Comparison of ENCODE assay signal across 7 mouse cellular contexts in the genomic region with DNA sequence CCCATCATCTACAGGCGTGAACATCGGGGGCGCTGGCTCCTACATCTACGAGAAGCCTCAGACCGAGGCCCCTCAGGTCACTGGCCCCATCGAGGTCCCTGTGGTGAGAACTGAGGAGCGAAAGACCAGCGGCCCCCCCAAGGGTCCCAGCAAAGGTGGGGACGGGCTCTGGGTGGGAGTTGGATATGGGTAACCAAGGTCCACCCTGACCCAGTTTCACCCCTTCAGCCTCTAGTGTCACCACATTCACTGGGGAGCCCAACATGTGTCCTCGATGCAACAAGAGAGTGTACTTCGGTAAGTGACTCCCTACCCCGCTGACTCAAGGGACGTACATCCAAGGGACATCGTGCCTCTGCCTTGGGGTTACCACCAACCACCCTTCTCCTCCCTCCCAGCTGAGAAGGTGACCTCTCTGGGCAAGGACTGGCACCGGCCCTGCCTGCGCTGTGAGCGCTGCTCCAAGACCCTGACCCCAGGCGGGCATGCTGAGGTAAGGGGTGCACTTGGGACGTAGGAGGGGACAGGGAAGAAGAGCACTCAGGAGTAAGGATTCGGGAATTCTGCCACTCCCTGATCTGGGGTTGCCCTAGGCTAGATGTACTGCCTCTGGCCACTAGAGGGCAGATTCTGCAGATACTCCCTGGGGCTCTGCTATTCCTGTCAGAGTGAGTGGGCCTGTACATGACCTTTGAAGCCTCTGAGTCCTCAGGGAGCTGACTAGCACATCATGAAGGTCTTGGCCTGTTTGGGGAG. TPM values are rescaled to one million over a fixed set of nuclear protein-coding genes. Genes with fewer than 3 reads are reported as not detected.
DNase-seq lines count a peak whose midpoint lies in the region; TF ChIP-seq lines count a peak whose summit lies in the region.

No protein-coding gene starts in this region.

- H3K27ac ChIP-seq in left cerebral cortex, adult 2 months, result no peak overlapping the region
- no peak overlapping the region for H3K27ac ChIP-seq in hindbrain, embryonic 10.5 days

- no peaks in the 10 kb centered on the region for H3K9me3 ChIP-seq in hindbrain, embryonic 10.5 days

- peaks cover 72% of the 10 kb centered on the region for H3K27me3 ChIP-seq in hindbrain, embryonic 10.5 days (ENCODE audit: insufficient read depth, poor library complexity, severe bottlenecking)

- H3K4me1 ChIP-seq in hindbrain, embryonic 10.5 days (replicated peaks), result peaks cover 91% of the 10 kb centered on the region

- WGBS in hindbrain, embryonic 10.5 days, result 81% methylated on average over 20 of the region's 20 CpGs

- peak; percentile 85 for TF ChIP-seq CTCF in left cerebral cortex, adult 2 months (IDR thresholded peaks at IDR 0.05)

- peak; percentile 56 to 62 for DNase-seq in left cerebral cortex, adult 2 months (ENCODE audit: extremely low spot score in 1 of 2, low spot score in 2 of 2)
- DNase-seq in left cerebral cortex, adult 9 months (ENCODE audit: low spot score in 2 of 2), result no peak
- peak; percentile 73 for DNase-seq in MN1 (ENCODE audit: low spot score)
- DNase-seq in cerebellum, postnatal 14 days, result peak; percentile 40 to 47
- DNase-seq in kidney, adult 8-10 months, result peak; percentile 37 to 62
- DNase-seq in retina, postnatal 1 day, result peak; percentile 63
- no peak for DNase-seq in hindbrain, embryonic 10.5 days (ENCODE audit: low spot score)

- H3K36me3 ChIP-seq in hindbrain, embryonic 10.5 days, result peaks cover 29% of the 10 kb centered on the region

- intact Hi-C loops in left cerebral cortex, adult 2 months (cut with DNase I), result no loop called here

- no peak overlapping the region for H3K4me3 ChIP-seq in left cerebral cortex, adult 2 months
- H3K4me3 ChIP-seq in hindbrain, embryonic 10.5 days, result no peak overlapping the region

RNA-seq across cellular contexts. Expression of a gene that starts 1.9 kb away (rescaled TPM):
- total RNA-seq in left cerebral cortex, adult 2 months (2021), result 10 to 100 TPM; 14.4 to 15.0 TPM
- 84.9 and 97.7 TPM in 2 replicates for polyA plus RNA-seq in hindbrain, embryonic 10.5 days (2016; fragmentation: Nextera tagmentation; extraction: Ambion mirVana)

RNA-seq across cellular contexts. Expression of a gene that starts 4.1 kb away (rescaled TPM):
- total RNA-seq in left cerebral cortex, adult 2 months (2021), result 100 to 1,000 TPM; 143 to 148 TPM
- polyA plus RNA-seq in hindbrain, embryonic 10.5 days (2016; fragmentation: Nextera tagmentation; extraction: Ambion mirVana), result 195 and 260 TPM in 2 replicates

RNA-seq across cellular contexts. Expression of a gene that starts 12.0 kb away (rescaled TPM):
- total RNA-seq in left cerebral cortex, adult 2 months (2021), result 1 to 10 TPM; 1.7 to 2.2 TPM
- polyA plus RNA-seq in hindbrain, embryonic 10.5 days (2016; fragmentation: Nextera tagmentation; extraction: Ambion mirVana), result 59.5 and 66.4 TPM in 2 replicates

RNA-seq across cellular contexts. Expression of a gene that starts 41.6 kb away (rescaled TPM):
- total RNA-seq in left cerebral cortex, adult 2 months (2021), result 10 to 100 TPM; 27.8 to 28.6 TPM
- polyA plus RNA-seq in hindbrain, embryonic 10.5 days (2016; fragmentation: Nextera tagmentation; extraction: Ambion mirVana), result 16.4 and 24.8 TPM in 2 replicates

RNA-seq across cellular contexts. Expression of a gene that starts 46.1 kb away (rescaled TPM):
- total RNA-seq in left cerebral cortex, adult 2 months (2021), result 10 to 100 TPM; 72.9 to 76.5 TPM
- polyA plus RNA-seq in hindbrain, embryonic 10.5 days (2016; fragmentation: Nextera tagmentation; extraction: Ambion mirVana), result 18.5 and 20.6 TPM in 2 replicates

Comparison
In these comparisons a context has a peak if more than half of its experiments do, and no peak if none do; other contexts are left out.
1. DNase-seq: peak in left cerebral cortex, adult 2 months (2 of 2), MN1 (single experiment), cerebellum, postnatal 14 days (2 of 2), kidney, adult 8-10 months (2 of 2) and retina, postnatal 1 day (single experiment); none in left cerebral cortex, adult 9 months (0 of 2) and hindbrain, embryonic 10.5 days (single experiment).